Mouse (Mus musculus): ENCODE data around the gene Gm13290. TPM values are rescaled to one million over a fixed set of nuclear protein-coding genes. Genes with fewer than 3 reads are reported as not detected.
"Not testable (repeated sequence)": the region's sequence is repeated elsewhere in the genome, so short reads cannot be mapped to it uniquely, and the experiment has no call there.

Gene Gm13290
- total and polyA plus RNA-seq, 2 experiments from 2014 or later: not detected

GRCm38 (mm10) chr4:88760431-88760830 lies 13.2 kb upstream of the Gm13290 start:
- H3K4me3 ChIP-seq (ENCODE audit: low read depth, low read length): peak overlapping the region; percentile 27
- H3K9ac ChIP-seq; H3K36me3 ChIP-seq (ENCODE audit: insufficient read depth); H3K9me3 ChIP-seq (ENCODE audit: low read length); ATAC-seq; H3K4me1 ChIP-seq (ENCODE audit: insufficient read depth); H3K27me3 ChIP-seq (ENCODE audit: insufficient read depth, low read length); H3K27ac ChIP-seq (ENCODE audit: low read depth, low read length): not testable (repeated sequence)
- 0% methylated on average over 17 of the region's 28 CpGs for WGBS
- TF ChIP-seq CTCF (IDR thresholded peaks at IDR 0.05; ENCODE audit: low read depth): peak; percentile 62
- DNase-seq: peak; percentile 51
- peak overlapping the region; percentile 62 for H3K4me2 ChIP-seq (ENCODE audit: low read depth)

- H3K27me3 ChIP-seq (ENCODE audit: insufficient read depth, low read length); H3K9ac ChIP-seq; H3K36me3 ChIP-seq (ENCODE audit: insufficient read depth); H3K4me3 ChIP-seq (ENCODE audit: low read depth, low read length); H3K4me1 ChIP-seq (ENCODE audit: insufficient read depth); H3K9me3 ChIP-seq (ENCODE audit: low read length); DNase-seq; ATAC-seq; H3K4me2 ChIP-seq (ENCODE audit: low read depth); H3K27ac ChIP-seq (ENCODE audit: low read depth, low read length): not testable (repeated sequence)
- WGBS: 59% methylated on average over 6 of the region's 8 CpGs
Observed at GRCm38 (mm10) chr4:88761776-88762175, 11.9 kb upstream of the Gm13290 start.

DNA sequence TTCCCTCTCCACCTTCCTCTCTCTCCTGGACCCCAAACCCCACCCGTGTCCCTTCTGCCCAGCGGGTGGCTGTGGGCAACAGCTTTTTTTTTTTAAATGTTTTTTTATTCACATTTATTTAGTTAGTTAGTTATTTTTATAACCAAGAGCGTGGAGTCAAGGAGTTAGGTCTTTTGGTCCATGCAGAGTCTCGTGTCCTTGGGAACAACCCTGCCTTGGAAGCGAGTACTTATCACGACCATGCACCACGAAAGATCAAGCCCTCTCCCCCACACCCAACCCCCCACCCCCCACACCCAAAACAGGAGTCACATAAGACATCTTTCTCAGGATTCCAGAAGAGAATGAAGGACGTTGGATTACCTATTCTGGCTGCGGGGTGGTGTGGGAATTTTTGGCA lies 11.3 kb upstream of the Gm13290 start:
- H3K4me2 ChIP-seq (ENCODE audit: low read depth); ATAC-seq; H3K9ac ChIP-seq; H3K27me3 ChIP-seq (ENCODE audit: insufficient read depth, low read length); H3K4me3 ChIP-seq (ENCODE audit: low read depth, low read length); DNase-seq; H3K4me1 ChIP-seq (ENCODE audit: insufficient read depth); H3K27ac ChIP-seq (ENCODE audit: low read depth, low read length); H3K36me3 ChIP-seq (ENCODE audit: insufficient read depth); H3K9me3 ChIP-seq (ENCODE audit: low read length): not testable (repeated sequence)
- 60% methylated on average over 8 of the region's 9 CpGs for whole genome bisulfite sequencing

- ATAC-seq; H3K4me1 ChIP-seq (ENCODE audit: insufficient read depth); H3K36me3 ChIP-seq (ENCODE audit: insufficient read depth); H3K9me3 ChIP-seq (ENCODE audit: low read length); H3K27me3 ChIP-seq (ENCODE audit: insufficient read depth, low read length); H3K9ac ChIP-seq; H3K27ac ChIP-seq (ENCODE audit: low read depth, low read length): not testable (repeated sequence)
- H3K4me3 ChIP-seq (ENCODE audit: low read depth, low read length): peak overlapping the region; percentile 23
- 3% methylated on average over 26 of the region's 42 CpGs for WGBS
- H3K4me2 ChIP-seq (ENCODE audit: low read depth): peak overlapping the region; percentile 56
- peak; percentile 32 for DNase-seq
- peak; percentile 64 for TF ChIP-seq CTCF (IDR thresholded peaks at IDR 0.05; ENCODE audit: low read depth)
Observed at GRCm38 (mm10) chr4:88763384-88764018, 10.1 kb upstream of the Gm13290 start.

DNA sequence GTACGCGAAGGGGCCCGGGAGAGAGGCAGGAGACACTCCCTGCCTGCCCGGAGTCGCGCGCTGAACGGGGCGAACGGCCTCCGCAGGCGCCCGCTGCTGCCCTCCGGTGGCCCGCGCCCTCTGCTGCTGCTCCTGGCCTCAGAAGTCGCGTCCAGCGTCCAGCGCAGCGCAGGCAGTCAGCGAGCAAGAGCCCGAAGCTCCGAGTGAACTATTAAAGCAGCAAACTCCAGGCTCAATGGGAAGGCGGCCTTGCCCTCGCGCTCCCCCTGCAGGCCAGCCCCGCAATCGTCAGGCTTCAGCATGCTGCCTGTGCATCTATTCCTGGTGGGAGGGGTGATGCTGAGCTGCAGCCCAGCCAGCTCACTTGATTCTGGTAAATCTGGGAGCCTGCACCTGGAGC lies 3.0 kb downstream of the Gm13290 start, which contains the start of gene Gm13289:
TSS of gene Gm13289 (plus strand) at position 301 of the 400 bp plus-strand sequence.
- H3K9me3 ChIP-seq (ENCODE audit: low read length); H3K4me2 ChIP-seq (ENCODE audit: low read depth); H3K4me3 ChIP-seq (ENCODE audit: low read depth, low read length); DNase-seq; H3K27me3 ChIP-seq (ENCODE audit: insufficient read depth, low read length); H3K36me3 ChIP-seq (ENCODE audit: insufficient read depth); H3K27ac ChIP-seq (ENCODE audit: low read depth, low read length); ATAC-seq; H3K9ac ChIP-seq; H3K4me1 ChIP-seq (ENCODE audit: insufficient read depth): not testable (repeated sequence)
- WGBS: no CpG with 5 or more reads among the region's 29 CpGs

DNA sequence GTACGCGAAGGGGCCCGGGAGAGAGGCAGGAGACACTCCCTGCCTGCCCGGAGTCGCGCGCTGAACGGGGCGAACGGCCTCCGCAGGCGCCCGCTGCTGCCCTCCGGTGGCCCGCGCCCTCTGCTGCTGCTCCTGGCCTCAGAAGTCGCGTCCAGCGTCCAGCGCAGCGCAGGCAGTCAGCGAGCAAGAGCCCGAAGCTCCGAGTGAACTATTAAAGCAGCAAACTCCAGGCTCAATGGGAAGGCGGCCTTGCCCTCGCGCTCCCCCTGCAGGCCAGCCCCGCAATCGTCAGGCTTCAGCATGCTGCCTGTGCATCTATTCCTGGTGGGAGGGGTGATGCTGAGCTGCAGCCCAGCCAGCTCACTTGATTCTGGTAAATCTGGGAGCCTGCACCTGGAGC lies 5.9 kb downstream of the Gm13290 start, which contains the start of gene Gm13272:
TSS of gene Gm13272 (plus strand) at position 301 of the 400 bp plus-strand sequence.
- ATAC-seq; H3K4me3 ChIP-seq (ENCODE audit: low read depth, low read length); H3K36me3 ChIP-seq (ENCODE audit: insufficient read depth); H3K9ac ChIP-seq; H3K9me3 ChIP-seq (ENCODE audit: low read length); H3K4me2 ChIP-seq (ENCODE audit: low read depth); H3K27me3 ChIP-seq (ENCODE audit: insufficient read depth, low read length); H3K27ac ChIP-seq (ENCODE audit: low read depth, low read length); H3K4me1 ChIP-seq (ENCODE audit: insufficient read depth); DNase-seq: not testable (repeated sequence)
- WGBS: no CpG with 5 or more reads among the region's 29 CpGs

- not testable (repeated sequence) for H3K4me3 ChIP-seq (ENCODE audit: low read depth, low read length); H3K36me3 ChIP-seq (ENCODE audit: insufficient read depth); H3K27ac ChIP-seq (ENCODE audit: low read depth, low read length); H3K4me1 ChIP-seq (ENCODE audit: insufficient read depth); H3K9ac ChIP-seq; H3K9me3 ChIP-seq (ENCODE audit: low read length); ATAC-seq; H3K27me3 ChIP-seq (ENCODE audit: insufficient read depth, low read length); H3K4me2 ChIP-seq (ENCODE audit: low read depth); DNase-seq
- 59% methylated on average over 14 of the region's 18 CpGs for WGBS
Observed at GRCm38 (mm10) chr4:88780320-88780719, 6.7 kb downstream of the Gm13290 start.

DNA sequence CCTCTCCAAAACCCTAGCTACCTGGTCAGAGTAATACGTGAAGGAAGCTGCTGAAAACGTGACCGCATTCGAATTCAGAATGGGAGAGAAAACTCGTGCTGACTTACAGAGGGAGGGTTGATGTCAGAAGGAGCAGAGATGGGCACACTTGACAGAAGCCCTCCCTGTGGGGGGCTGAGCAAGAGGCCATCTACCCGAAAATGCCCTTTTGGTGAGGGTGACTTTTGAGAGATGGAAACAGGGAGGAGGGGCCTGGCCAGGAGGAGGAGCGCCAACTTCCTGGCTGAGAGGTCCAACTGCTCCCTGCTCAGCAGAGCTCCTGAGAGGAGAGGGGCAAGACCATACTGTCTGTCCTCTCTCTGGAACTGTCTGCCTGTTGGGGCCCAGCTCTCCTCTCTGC lies 8.2 kb downstream of the Gm13290 start, which contains the start of gene Ifnz:
TSS of gene Ifnz (plus strand) at position 301 of the 400 bp plus-strand sequence.
- H3K9ac ChIP-seq; DNase-seq; H3K27ac ChIP-seq (ENCODE audit: low read depth, low read length); ATAC-seq; H3K36me3 ChIP-seq (ENCODE audit: insufficient read depth); H3K4me1 ChIP-seq (ENCODE audit: insufficient read depth); H3K9me3 ChIP-seq (ENCODE audit: low read length); H3K27me3 ChIP-seq (ENCODE audit: insufficient read depth, low read length); H3K4me3 ChIP-seq (ENCODE audit: low read depth, low read length): not testable (repeated sequence)
- H3K4me2 ChIP-seq (ENCODE audit: low read depth): peak within 1 kb of the TSS; percentile 34; the same call in 1 of the 2 replicates
- 18% methylated on average over 2 of the region's 7 CpGs for WGBS

DNA sequence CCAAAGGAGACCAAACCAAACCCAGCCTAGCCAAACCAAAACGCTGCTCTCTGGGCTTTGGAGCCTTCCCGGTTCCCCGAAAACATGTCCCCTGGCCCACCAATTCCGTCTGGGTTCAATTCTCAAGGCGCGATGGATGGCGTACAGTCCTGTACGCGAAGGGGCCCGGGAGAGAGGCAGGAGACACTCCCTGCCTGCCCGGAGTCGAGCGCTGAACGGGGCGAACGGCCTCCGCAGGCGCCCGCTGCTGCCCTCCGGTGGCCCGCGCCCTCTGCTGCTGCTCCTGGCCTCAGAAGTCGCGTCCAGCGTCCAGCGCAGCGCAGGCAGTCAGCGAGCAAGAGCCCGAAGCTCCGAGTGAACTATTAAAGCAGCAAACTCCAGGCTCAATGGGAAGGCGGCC lies 8.7 kb downstream of the Gm13290 start:
- H3K4me1 ChIP-seq (ENCODE audit: insufficient read depth); H3K9ac ChIP-seq; ATAC-seq; H3K36me3 ChIP-seq (ENCODE audit: insufficient read depth); H3K27ac ChIP-seq (ENCODE audit: low read depth, low read length); H3K4me3 ChIP-seq (ENCODE audit: low read depth, low read length); H3K9me3 ChIP-seq (ENCODE audit: low read length); DNase-seq; H3K27me3 ChIP-seq (ENCODE audit: insufficient read depth, low read length): not testable (repeated sequence)
- peak overlapping the region; percentile 34; the same call in 1 of the 2 replicates for H3K4me2 ChIP-seq (ENCODE audit: low read depth)
- WGBS: 0% methylated on average over 3 of the region's 31 CpGs

- H3K27me3 ChIP-seq (ENCODE audit: insufficient read depth, low read length); H3K4me3 ChIP-seq (ENCODE audit: low read depth, low read length); H3K9me3 ChIP-seq (ENCODE audit: low read length); H3K27ac ChIP-seq (ENCODE audit: low read depth, low read length); H3K4me1 ChIP-seq (ENCODE audit: insufficient read depth); H3K4me2 ChIP-seq (ENCODE audit: low read depth); H3K36me3 ChIP-seq (ENCODE audit: insufficient read depth); DNase-seq; ATAC-seq; H3K9ac ChIP-seq: not testable (repeated sequence)
- no CpG with 5 or more reads among the region's 27 CpGs for WGBS
Observed at GRCm38 (mm10) chr4:88785409-88785808, 11.8 kb downstream of the Gm13290 start, which contains the start of gene Gm13276. Gene Gm13276 (plus strand): TSS chr4:88785709.

Data from forebrain, postnatal 0 days (tissue).